Mouse (Mus musculus) retina, embryonic 14.5 days (tissue): Measurements from ENCODE around the gene Ubr1.
A peak's percentile ranks its signal among the peaks of the same experiment; 100 is the strongest.

ENCODE experiments used
- DNase-seq: peaks from one replicate; pipeline ENCODE4 v3.0.0-alpha.2; 2015; ENCODE audit warnings: low spot score

Gene Ubr1

DNA sequence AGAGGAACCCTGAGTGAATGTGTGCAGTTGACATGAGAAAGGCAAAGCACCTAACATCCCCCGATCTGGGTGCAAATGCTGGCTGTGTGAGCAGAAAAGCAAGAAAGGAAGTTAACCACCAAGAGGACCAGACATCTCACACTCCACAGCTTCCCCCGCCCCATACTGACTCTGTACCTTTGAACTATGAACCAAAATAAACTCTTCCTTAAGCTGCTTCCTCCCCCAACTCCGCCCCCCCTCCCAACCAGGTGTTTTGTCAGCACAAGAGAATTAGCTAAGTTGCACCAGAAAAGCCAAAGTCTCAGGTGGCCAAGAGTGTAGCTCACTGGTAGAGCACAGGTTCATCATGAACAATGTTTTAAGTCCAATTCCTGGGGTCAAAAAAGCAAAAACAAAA lies 117.4 kb downstream of the Ubr1 start:
- no peak for DNase-seq

DNA sequence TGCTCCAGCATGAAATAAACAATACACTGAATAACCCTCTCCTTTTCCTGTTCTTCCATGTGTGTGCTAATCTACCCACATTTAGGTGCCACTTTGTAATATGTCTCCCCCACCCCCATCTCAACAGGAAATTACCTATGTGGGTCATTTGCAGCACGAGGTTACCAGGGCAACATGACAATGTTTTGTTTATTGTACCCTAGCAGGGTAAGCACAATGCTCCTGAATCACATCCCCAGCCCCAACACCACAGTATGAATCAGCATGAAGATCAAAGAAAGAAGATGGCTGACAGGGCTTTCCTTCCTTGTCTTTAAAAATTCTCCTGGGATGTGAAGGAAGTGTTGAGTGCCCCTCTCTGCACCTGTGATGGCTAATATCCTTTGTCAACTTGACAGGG lies 117.9 kb downstream of the Ubr1 start:
- peak; percentile 3 for DNase-seq

DNA sequence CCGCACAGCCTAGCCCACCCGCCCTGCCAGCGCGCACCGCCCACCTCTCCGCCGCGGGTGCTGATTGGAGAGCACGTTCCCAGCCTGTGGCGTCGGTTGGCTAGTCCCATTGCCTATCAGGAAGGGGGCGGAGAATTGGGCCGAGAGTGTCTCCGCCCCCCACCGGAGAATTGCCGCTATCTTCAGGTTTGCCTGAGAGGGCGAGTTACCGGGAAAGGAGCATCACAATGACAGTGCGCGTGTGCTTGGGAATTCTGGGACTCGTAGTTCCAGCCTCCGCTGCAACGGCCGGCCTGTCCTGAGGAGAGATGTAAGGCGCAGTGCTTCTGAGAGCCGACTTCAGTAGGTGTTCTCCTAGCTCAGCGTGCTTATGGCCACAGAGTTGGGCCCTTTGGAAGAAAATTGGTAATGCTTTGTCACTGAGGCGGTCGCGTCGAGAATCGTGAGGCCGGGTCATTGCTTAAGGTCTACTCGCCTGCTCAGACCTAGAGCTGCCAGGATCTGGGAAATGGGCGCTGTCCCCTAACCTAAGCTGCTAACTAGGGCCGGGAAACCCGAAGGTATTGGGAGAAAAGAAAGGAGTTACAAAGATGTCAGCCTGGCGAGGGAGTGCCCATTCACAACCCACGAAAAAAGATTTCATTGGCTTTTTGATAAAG lies 120.0 kb downstream of the Ubr1 start, which contains the start of gene Ttbk2:
Gene Ttbk2 (minus strand): TSS at position 181 of the 659 bp plus-strand sequence.
- DNase-seq = peak; percentile 99

DNA sequence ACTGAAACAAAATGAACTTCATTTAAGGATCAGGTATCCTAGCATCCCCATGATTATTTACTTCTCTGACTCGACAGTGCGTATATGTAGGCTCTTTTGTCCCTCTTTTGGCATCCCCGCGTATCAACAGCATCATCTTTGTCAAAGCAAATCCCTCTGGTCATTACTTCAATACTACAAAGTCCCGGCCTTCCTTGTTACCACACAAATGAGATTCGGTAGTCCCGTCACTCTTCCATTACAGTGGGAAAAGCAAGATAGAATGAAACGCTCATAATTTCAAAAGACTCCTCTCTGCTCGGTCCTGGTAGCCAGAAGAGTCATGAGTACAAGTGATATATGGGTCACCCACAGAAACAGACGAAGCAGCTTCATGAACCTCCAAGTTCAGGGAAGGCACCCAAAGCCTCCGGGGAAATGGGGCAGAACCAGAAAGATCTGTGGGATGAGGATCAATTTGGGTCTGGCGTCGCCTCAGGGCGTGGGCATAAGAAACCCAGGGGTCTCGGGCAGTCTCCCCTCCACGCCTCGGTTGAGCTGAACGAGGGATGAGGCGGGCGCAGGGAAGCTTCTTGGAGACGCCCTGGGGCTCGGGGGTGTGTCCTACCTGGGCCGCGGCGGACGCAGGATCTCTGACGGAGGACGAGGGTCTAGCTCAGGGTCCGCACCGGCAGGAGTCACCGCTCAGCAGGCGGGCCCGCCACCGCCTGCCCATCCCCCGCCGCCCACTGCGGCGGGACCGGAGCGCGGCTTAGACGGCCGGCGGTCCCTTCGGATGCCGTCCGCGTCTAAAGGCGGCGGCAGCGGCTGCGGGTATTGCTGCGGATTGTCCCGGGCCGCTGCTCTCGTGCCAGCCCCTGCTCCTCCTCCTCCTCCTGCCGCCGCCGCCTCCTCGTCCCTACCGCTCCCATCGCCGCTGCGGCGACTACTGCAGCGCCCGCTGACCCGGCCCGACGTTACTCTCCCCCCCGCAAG lies 120.8 kb downstream of the Ubr1 start, which contains the start of gene Cdan1:
Gene Cdan1 (minus strand): TSS at position 680 of the 975 bp plus-strand sequence.
- peak; percentile 63 for DNase-seq

DNA sequence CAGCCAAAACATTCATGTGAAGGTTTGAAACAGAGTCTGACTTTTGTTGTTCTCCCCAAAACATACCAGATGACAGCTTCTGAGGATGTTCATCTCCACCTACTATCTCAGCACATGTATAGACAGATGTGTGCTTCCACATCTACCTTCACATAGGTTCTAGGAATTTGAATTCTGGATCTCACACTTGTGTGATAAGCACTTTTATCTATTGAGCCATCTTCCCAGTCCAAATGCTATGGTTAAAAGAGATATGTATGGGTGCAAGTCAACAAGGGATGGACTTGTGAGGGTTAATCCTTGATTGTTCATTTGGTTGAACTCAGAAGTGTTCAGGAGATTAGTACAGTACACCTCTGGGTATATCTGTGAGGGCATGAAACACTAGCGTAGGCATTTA lies 125.2 kb downstream of the Ubr1 start:
- DNase-seq = no peak

DNA sequence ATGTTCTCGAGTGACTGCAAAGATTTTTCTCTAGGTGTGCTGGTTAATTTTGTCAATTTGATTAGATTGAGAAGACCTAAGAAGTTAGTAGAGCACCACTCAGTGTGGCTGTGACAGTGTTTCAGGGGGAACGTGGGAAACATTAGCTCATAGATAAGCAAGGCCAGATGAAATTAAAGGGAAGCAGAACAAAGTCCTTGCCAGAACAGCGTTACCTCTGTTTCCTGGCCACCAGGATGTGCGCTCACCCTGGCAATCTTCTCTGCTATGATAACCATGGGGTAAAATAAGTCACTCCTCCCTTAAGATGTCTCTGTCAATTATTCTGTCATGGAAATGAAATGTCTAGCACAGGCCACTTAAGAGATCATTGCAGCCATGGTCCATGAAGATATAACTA lies 126.5 kb downstream of the Ubr1 start:
- DNase-seq = no peak

DNA sequence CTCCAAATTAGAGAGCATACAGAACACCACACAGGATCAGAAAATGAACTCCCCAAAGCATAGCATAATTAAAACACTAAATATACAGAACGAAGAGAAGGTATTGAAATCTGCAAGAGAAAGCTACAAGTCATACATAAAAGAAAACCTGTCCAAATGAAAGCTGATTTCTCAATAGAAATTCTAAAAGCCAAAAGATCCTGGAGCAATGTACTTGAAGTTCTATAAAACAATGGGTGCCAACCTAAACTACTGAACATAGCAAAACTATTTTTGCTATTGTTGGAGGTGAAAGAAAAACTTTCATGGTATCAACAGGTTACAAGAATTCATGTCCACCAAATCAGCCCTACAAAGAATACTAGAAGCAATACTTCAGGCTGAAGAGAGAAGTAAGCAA lies 129.3 kb downstream of the Ubr1 start:
- no peak for DNase-seq

DNA sequence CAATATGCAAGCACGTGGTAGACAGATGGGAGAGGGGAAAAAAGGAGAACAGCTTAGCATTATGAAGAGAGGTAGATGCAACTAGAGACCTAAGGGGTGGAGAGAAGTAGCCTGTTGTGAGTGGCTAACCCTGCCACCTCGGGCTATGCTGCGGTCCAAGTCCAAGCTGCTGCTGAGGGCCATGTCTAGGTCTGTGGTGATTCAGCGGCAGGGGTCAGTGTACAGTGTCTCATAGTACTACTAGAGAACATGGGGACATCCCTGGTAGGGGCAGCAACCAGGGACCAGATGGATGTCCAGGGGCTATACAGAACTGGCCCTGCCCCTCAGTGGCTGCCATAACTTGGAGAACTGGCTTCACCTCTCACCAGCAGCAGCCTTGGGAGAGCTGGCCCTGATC lies 135.3 kb downstream of the Ubr1 start:
- DNase-seq = no peak

DNA sequence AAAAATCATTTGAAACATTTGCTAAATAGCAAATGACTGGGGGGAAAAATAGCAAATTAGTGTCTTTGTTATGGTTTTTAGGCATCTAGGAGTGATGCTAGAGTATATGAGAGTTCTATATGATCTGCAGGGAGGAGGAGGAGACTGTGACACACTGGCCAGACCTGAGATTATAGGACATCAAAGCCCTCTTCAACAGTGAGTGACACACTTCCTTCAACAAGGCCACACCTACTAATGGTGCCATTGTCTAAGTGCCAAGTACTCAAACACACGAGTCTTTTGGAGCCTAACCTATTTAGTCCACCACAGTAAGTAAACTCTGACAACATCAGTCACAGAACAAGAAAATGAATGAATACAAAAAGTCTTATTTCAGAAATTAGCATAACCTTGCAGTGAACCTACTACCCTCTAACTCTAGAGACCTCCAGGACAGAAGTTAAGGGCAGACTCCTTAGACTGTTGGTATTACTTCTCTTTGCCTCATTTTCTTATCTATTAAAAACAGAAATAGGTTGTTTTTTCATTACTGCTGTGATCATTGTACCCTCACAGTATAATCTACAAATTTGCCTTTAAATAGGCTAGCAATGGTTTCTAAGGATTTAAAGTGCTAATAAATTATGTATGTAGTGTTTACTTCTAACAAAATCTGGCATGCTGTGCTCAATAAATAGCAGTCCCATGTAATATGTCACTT lies 143.4 kb downstream of the Ubr1 start:
- DNase-seq = no peak
